Mouse (Mus musculus): ENCODE data around the gene Crim1.

DNA sequence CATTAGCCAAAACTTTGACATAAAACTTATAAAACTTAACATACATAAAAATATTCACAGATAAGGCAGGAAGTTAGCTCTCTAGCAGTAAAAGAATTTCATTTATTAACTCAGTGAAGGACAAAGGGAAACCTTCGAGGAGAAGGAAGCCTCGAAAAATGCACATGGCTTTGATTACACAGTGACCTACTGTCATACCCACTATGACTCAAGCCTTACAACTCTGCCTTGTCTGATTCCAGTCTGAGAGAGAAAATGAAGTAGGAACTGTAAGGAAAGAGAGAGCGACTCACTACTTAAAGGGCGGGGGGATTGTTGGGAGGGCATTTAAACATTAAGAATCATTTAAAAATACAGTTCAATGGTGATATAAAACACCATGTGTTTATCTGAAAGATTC, 203.2 kb downstream of the Crim1 start:
- TF ChIP-seq CTCF (conservative IDR thresholded peaks at IDR 0.05; ENCODE audit: insufficient read depth, insufficient read length, low read depth, low read length), result no peak
- no peak for TF ChIP-seq POLR2A (IDR thresholded peaks at IDR 0.05; ENCODE audit: low read depth, low read length)
